Mouse (Mus musculus): ENCODE data around the gene Myo6. TPM values are rescaled to one million over a fixed set of nuclear protein-coding genes. Genes with fewer than 3 reads are reported as not detected.

The Myo6 gene
- total RNA-seq, 1 experiment from 2014 or later: 39.5 TPM

GRCm38 (mm10) chr9:80181692-80182091, 16.9 kb downstream of the Myo6 start:
- DNase-seq: no peak

- no peak for DNase-seq
Observed at GRCm38 (mm10) chr9:80184138-80184537, 19.3 kb downstream of the Myo6 start.

GRCm38 (mm10) chr9:80185737-80186136, 20.9 kb downstream of the Myo6 start:
- DNase-seq: no peak

GRCm38 (mm10) chr9:80186693-80187092, 21.9 kb downstream of the Myo6 start:
- DNase-seq: no peak

GRCm38 (mm10) chr9:80188324-80188893, 23.6 kb downstream of the Myo6 start:
- no peak for DNase-seq

GRCm38 (mm10) chr9:80191240-80191639, 26.4 kb downstream of the Myo6 start:
- DNase-seq: no peak

- DNase-seq: no peak
Observed at GRCm38 (mm10) chr9:80192324-80192723, 27.5 kb downstream of the Myo6 start.

- DNase-seq: no peak
Observed at GRCm38 (mm10) chr9:80194446-80194845, 29.6 kb downstream of the Myo6 start.

GRCm38 (mm10) chr9:80196161-80196560, 31.3 kb downstream of the Myo6 start:
- DNase-seq: no peak

- DNase-seq: no peak
Observed at GRCm38 (mm10) chr9:80197233-80197632, 32.4 kb downstream of the Myo6 start.

- no peak for DNase-seq
Observed at GRCm38 (mm10) chr9:80200855-80201254, 36.0 kb downstream of the Myo6 start.

GRCm38 (mm10) chr9:80202374-80203060, 37.7 kb downstream of the Myo6 start:
- DNase-seq: no peak

- no peak for DNase-seq
Observed at GRCm38 (mm10) chr9:80208681-80209080, 43.9 kb downstream of the Myo6 start.

- DNase-seq: no peak
Observed at GRCm38 (mm10) chr9:80209459-80209858, 44.6 kb downstream of the Myo6 start.

- no peak for DNase-seq
Observed at GRCm38 (mm10) chr9:80210096-80210495, 45.3 kb downstream of the Myo6 start.

GRCm38 (mm10) chr9:80213428-80213827, 48.6 kb downstream of the Myo6 start:
- DNase-seq: no peak

GRCm38 (mm10) chr9:80215502-80215901, 50.7 kb downstream of the Myo6 start:
- no peak for DNase-seq

GRCm38 (mm10) chr9:80216786-80217501, 52.1 kb downstream of the Myo6 start:
- DNase-seq: no peak

GRCm38 (mm10) chr9:80218718-80219117, 53.9 kb downstream of the Myo6 start:
- DNase-seq: no peak

- no peak for DNase-seq
Observed at GRCm38 (mm10) chr9:80223989-80224635, 59.3 kb downstream of the Myo6 start.

GRCm38 (mm10) chr9:80226579-80227325, 61.9 kb downstream of the Myo6 start:
- no peak for DNase-seq

- no peak for DNase-seq
Observed at GRCm38 (mm10) chr9:80233831-80234455, 69.1 kb downstream of the Myo6 start.

Measured in adrenal gland, postnatal 25 days (tissue).